Mouse (Mus musculus) testis, adult 2 months (tissue): ENCODE measurements around the gene Arpc1b.
A peak's percentile ranks its signal among the peaks of the same experiment; 100 is the strongest.

ENCODE experiments used
- CTCF ChIP-seq: fragments of 200-500 bp; IDR thresholded peaks from 2 replicates; pipeline ENCODE4 v1.5.1; 2012; ENCODE audit warnings: low read depth, mild to moderate bottlenecking, inconsistent platforms, low read length, moderate library complexity; ENCODE audit not compliant: control insufficient read depth, insufficient read depth, insufficient replicate concordance
- POLR2A ChIP-seq: fragments of 200-500 bp; IDR thresholded peaks from 2 replicates; pipeline ENCODE4 v1.6.1; 2012; ENCODE audit warnings: low read depth, mild to moderate bottlenecking, inconsistent platforms, low read length, moderate library complexity; ENCODE audit not compliant: control insufficient read depth

DNA sequence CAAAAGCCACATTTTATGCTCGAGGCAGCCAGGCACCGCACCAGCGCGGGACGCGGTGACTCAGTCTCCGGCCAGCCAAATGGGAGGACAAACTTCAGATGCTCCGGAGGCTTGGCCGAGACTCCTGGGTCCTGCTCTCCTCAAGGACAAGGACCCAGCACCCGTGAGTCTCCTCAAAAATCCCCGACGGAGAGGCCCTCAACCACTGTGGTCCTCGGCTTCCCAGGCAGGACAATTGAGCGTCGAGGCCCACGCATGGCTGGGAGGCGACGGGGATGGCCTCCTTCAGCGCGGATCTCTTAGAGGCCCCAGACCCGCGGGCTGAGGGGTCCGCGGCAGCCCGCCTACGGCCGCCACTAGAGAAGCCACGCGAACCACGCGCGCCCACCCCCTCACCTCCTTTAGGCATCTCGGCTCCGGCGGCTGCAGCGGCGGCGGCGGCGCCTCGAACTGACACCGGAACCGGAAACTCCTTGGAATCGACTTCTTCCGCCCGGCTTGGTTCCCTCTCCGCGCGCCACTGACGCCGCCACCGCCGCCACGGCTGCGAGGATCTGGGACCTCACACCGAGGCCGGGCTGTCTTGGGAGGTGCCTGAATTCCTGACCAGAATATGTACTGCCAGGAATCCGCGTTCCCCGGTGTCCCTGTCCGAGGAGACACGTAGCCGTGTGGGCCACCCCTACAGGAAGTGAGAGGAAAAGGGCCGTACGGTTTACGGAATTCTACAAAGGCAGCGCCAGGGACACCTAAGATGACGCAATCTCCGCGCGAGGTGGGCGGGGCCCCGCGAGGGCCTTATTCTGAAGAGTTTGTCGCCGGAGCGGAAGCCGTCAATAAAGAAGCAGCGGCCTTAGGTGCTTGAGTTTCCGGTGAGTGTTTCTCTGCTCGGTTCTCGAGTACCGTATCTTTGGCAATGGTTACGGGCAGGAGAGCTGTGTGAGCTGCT, 25.8 kb downstream of the Arpc1b start, which contains the start of the genes Pdap1 and Bud31:
- TF ChIP-seq CTCF (no peak), POLR2A (peak; percentile 61)
